Mouse (Mus musculus): Measurements from ENCODE around the gene Clcn3.

The Clcn3 gene

GRCm38 (mm10) chr8:60952803-60953202 is 30.3 kb downstream of the Clcn3 start:
- no peak for DNase-seq (ENCODE audit: low read depth, low spot score)

GRCm38 (mm10) chr8:60951757-60952156 is 31.3 kb downstream of the Clcn3 start:
- no peak for DNase-seq (ENCODE audit: low read depth, low spot score)

- no peak for DNase-seq (ENCODE audit: low read depth, low spot score)
These were observed 31.8 kb downstream of the Clcn3 start for GRCm38 (mm10) chr8:60951271-60951670.

- no peak for DNase-seq (ENCODE audit: low read depth, low spot score)
These were observed 33.2 kb downstream of the Clcn3 start for GRCm38 (mm10) chr8:60949859-60950258.

- DNase-seq (ENCODE audit: low read depth, low spot score): no peak
These were observed 35.6 kb downstream of the Clcn3 start for GRCm38 (mm10) chr8:60947503-60947902.

- peak; percentile 8 for DNase-seq (ENCODE audit: low read depth, low spot score)
These were observed 40.2 kb downstream of the Clcn3 start for GRCm38 (mm10) chr8:60942867-60943266.

- no peak for DNase-seq (ENCODE audit: low read depth, low spot score)
These were observed 44.2 kb downstream of the Clcn3 start for GRCm38 (mm10) chr8:60938717-60939424.

- no peak for DNase-seq (ENCODE audit: low read depth, low spot score)
These were observed 49.5 kb downstream of the Clcn3 start for GRCm38 (mm10) chr8:60933617-60934016.

- no peak for DNase-seq (ENCODE audit: low read depth, low spot score)
These were observed 62.9 kb downstream of the Clcn3 start for GRCm38 (mm10) chr8:60920176-60920575.

GRCm38 (mm10) chr8:60919069-60919468 is 64.0 kb downstream of the Clcn3 start:
- DNase-seq (ENCODE audit: low read depth, low spot score): no peak

- no peak for DNase-seq (ENCODE audit: low read depth, low spot score)
These were observed 70.5 kb downstream of the Clcn3 start for GRCm38 (mm10) chr8:60912554-60912953.

- DNase-seq (ENCODE audit: low read depth, low spot score): no peak
These were observed 71.0 kb downstream of the Clcn3 start for GRCm38 (mm10) chr8:60912081-60912480.

- DNase-seq (ENCODE audit: low read depth, low spot score): no peak
These were observed 83.0 kb downstream of the Clcn3 start for GRCm38 (mm10) chr8:60900147-60900546.

- no peak for DNase-seq (ENCODE audit: low read depth, low spot score)
These were observed 87.2 kb downstream of the Clcn3 start for GRCm38 (mm10) chr8:60895878-60896277.

GRCm38 (mm10) chr8:60891757-60892156 is 91.3 kb downstream of the Clcn3 start:
- DNase-seq (ENCODE audit: low read depth, low spot score): no peak

GRCm38 (mm10) chr8:60890520-60890874 is 92.6 kb downstream of the Clcn3 start:
- no peak for DNase-seq (ENCODE audit: low read depth, low spot score)

- peak; percentile 99 for DNase-seq (ENCODE audit: low read depth, low spot score)
These were observed 93.1 kb downstream of the Clcn3 start, which contains the start of gene Hpf1 for GRCm38 (mm10) chr8:60889843-60890519. Gene Hpf1, plus strand, starts transcription at chr8:60890418.

- peak; percentile 12 for DNase-seq (ENCODE audit: low read depth, low spot score)
These were observed 93.8 kb downstream of the Clcn3 start for GRCm38 (mm10) chr8:60889131-60889842.

GRCm38 (mm10) chr8:60886736-60887135 is 96.4 kb downstream of the Clcn3 start:
- no peak for DNase-seq (ENCODE audit: low read depth, low spot score)

GRCm38 (mm10) chr8:60883419-60884137 is 99.5 kb downstream of the Clcn3 start:
- no peak for DNase-seq (ENCODE audit: low read depth, low spot score)

- no peak for DNase-seq (ENCODE audit: low read depth, low spot score)
These were observed 104.5 kb downstream of the Clcn3 start for GRCm38 (mm10) chr8:60878617-60879016.

Data from CD4-positive helper T cell, adult 2 months (primary cell).